Mouse (Mus musculus) cerebellum, adult 8-10 months (tissue): ENCODE measurements around the gene Selenov.
"Not testable (repeated sequence)": the region's sequence is repeated elsewhere in the genome, so short reads cannot be mapped to it uniquely, and the experiment has no call there.

Source experiments
- DNase-seq: peaks from one replicate; pipeline ENCODE4 v3.0.0; 2022

Gene Selenov

DNA sequence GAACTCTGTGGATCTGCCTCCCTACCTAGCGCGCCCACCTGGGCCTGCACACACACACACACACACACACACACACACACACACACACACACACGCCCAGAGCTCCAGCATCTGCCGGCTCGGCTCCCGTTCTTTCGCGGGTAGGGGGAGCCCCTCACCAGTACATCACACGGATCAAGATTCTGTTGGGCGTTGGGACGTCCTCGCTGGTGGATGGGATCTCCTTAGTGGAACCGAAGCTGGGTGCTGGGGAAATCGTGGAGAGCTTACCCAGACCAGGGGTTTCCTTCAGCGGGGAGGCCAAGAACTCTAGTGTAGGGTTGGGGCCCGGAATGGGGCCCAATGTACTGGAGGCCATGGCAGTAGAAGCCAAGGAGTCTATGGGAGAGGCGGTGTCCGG is 821 bp downstream of the Selenov start:
- no peak for DNase-seq

DNA sequence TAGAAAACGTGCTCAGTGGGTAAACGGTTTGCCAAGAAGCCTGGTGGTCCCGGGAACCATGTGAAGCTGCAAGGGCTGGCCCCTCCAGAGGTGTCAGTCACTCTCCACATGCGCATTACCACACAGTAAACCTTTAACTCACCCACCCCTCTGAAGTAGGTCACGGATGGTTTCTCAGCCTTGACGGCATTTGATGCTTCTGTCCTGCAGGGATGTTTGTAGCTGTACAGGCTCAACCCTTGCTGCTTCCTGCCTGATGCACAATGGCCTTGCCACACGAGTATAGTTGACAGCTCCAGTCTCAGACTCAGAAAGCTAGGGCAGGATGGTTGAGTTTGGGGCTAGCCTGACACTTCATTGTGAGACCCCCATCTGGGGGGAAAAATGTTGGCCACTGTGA is 10.4 kb downstream of the Selenov start:
- DNase-seq, result no peak

DNA sequence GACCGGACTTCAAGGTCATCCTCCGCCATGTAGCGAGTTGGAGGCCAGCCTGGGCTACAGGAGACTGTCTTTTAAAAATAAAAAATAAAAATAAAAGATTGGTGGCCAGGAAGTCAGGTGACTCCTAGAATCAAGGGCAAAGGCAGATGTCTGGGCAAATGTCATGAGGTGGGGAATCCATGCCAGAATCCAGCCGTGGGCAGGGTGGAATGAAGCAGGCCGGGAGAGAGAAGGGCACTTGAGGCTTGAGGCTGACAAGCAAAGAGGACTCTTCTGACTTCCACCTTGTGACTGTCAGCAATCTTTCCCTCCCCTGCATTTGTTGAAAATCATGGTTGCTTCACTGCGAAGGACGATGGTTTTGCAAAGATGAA is 12.7 kb downstream of the Selenov start:
- DNase-seq, result no peak

DNA sequence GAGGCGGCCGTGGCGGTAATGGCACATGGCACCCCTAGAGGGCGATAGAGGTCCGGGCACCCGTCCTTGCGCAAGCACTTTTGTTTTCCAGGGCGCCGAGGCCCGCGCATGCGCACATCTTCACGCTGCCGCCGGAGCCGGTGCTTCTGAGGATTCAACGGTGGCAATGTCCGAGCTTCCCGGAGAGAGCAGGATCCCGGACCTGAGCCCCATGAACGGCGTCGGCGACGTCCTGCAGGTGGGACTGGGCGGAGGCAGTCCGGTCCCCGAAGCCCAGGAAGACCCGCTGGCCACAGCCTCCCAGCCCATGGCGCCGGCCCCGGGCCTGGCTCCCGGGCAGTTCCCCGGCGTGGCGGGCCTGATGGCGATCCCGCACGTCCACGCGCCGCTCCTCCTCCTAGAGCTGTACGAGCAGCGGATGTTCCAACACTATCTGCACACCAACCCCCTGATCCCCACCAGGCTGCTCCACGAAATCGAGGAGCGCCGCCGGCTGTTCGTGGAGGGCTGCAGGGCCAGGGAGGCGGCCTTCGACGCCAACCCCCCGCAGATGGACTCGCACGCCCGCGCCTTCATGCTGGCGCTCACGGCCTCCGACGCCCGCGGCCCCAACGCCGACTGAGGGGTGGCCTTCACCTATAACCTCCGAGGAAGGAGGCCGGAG is 13.2 kb downstream of the Selenov start, which contains the start of gene Eid2b:
Gene Eid2b (plus strand): TSS at position 125 of the 664 bp plus-strand sequence.
- peak; percentile 98 for DNase-seq

DNA sequence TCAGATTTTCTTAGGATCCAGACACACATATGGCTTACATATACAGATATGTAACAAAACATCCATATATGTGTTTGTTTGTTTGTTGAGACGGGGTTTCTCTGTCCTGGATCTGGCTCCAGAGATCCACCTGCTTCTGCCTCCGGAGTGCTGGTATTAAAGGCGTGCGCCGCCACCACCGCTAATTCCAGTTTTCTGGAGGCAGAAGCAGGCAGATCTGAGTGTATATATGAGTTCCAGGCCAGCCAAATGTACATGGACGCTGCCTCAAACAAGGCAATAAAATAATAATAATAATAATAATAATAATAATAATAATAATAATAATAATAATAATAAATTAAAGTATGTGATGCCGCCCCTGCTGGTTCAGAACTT is 13.8 kb downstream of the Selenov start:
- no peak for DNase-seq

DNA sequence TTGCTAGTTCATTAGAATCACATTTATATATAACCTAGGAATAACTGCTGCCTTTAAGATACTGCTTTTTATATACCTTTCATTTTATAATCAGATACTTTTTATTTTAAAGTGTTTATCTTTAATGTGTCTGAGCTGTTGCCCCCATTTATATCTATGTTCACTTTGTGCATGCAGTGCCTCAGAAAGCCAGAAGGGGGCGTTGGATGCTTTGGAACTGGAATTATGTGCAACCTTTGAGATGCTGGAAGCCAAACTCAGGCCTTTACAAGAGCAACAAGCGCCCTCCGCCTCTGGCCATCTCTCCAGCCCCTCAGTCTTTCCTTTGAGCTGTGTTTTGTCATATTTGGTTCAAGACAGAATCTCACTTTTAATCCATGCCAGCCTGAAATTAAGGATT is 19.2 kb downstream of the Selenov start:
- DNase-seq, result no peak

DNA sequence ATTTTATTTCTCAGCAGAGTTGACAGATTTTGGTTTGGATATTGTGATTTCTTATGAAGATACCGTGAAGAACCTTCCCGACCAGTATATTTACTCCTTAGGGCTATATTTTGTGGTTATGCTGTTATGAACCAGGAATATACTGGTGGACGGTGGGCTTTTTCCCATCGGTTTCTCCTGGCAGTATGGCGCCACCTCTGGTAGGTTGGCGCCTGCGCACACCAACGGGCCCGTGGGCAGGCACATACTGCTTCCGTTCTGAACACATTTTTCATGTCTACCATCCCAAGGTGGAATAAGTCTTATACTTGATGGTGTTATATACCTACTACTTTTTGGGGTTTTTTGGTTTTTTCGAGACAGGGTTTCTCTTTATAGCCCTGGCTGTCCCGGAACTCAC is 21.6 kb downstream of the Selenov start:
- DNase-seq, result no peak

DNA sequence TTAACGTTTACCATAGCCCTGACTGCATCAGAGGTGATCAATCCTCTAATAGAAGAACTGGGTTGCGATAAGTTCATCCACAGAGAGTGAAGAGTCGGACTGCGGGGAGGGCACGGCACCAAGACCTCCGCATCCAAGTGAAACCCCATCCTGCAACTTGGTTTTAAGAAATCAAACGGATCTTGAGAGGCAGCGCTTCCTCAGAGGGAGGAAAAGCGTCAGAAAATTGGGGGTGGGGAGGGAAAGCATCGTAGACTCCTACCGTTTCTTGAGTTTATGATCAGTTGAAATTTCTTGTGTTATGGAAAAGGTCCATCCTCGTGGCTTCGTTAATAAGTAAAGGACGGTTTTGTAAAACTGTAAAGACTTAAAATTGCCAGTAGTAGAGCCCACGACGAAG is 22.4 kb downstream of the Selenov start:
- DNase-seq, result no peak

DNA sequence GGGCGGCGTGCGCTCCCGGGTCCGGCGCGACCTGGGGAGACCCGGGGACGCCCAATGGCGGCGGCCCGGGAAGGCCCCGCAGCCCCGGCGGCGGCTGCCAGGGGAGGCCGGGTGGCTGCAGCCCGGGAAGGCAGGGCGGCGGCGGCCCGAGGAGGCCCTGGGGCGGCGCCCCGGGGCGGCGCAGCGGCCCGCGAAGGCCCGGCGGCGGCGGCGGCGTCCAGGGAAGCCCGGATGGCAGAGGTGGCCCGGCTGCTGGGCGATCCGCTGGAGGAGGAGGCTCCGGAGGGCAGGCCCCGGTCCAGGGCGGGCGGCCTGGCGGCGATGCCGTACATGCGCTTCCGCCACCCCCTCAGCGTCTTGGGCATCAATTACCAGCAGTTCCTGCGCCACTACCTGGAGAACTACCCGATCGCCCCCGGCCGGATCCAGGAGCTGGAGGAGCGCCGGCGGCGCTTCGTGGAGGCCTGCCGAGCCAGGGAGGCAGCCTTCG is 22.9 kb downstream of the Selenov start:
- peak; percentile 58 for DNase-seq

DNA sequence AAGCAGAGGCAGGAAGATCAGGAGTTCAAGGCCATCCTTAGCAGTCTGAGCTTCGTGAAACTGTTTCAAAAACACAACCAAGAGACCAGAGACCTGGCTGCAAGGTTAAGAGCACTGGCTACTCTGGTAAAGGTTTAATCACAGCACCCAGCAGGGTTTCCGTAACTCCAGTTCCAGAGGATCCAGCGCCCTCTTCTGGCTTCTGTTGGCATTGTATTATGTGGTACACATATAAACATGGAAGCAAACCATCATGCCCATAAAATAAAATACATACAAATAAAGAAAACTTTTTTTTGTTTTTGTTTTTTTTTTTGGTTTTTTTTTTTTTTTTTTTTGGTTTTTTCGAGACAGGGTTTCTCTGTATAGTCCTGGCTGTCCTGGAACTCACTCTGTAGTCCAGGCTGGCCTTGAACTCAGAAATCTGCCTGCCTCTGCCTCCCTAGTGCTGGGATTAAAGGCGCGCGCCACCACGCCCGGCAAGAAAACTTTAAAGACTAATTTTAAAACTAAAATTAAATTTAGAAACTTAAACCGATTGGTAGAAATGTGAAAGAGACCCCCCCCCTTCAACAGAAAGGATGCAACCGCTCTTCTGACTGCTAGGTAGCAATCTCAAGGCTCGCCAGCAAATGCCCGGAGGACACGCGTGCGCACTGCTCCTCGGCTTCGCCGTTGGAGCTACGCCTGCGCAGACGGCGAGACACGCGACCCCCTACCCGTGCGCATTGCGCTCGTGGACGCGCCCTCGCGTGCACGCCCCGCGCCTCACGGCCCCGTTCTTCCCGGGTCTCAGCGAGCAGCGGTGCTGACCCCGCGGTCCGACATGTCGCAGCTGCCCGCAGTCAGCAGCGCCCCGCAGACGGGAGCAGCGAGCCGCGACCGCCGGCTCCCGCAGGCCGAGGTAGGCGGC is 23.6 kb downstream of the Selenov start, which contains the start of gene Eid2:
Gene Eid2 (plus strand): TSS at position 753 of the 913 bp plus-strand sequence.
- DNase-seq, result peak; percentile 90

DNA sequence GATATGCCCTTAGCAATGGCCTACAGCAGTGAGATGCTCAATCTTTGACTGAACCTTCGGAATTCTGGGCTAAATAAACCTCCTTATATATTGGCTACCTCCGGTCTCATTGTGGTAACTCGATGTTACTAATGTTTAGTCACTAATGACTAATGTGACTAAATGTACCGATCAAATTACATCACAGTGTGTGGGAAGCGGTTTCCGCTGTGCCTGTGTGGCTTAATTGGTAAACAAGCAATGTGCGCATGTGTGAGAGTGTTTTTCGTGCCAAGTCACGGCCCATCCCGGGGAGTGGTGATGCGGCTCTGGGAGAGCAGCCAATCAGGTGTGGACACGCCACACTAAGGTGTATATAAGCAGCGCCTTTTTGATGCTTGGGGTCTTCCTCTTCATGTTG is 25.6 kb downstream of the Selenov start:
- no peak for DNase-seq

DNA sequence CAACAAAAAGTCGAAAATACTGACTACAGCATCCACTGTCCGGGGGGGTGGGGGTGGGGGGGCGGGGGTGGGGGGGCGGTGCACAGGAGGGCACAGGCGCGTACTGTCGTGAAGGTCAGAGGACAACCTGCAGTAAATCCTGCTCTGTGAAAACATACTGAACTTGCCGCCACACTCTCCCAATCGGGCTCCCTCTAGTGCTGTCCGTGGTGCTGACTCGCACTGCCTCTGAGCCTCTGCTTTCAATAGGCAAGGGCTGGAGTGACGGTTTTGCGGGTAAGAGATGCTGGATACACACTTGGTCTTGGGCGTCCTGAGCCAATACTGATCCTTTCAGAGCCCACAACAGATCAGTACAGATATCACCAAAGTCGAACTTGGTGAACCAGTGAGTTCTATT is 27.2 kb downstream of the Selenov start:
- DNase-seq, result no peak

DNA sequence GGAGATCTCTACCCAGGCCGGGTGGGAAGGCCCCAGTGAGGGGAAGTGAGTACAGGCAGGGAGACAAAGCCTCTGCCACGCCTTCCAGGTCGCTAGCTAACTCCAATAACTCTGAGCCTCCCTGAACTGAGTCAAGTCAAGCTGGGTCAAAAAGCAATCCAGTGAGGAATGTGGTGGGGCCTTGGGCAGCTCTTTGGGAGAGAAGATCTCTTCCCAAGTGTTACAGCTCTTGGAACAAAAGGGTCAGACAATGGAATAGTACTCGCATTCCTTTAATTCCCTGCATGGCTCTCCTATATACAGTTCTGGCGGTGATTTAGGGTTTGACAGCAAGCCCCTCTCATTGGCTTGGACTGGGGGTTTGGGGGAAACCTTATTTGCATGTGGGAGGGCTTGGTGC is 28.1 kb downstream of the Selenov start:
- no peak for DNase-seq

DNA sequence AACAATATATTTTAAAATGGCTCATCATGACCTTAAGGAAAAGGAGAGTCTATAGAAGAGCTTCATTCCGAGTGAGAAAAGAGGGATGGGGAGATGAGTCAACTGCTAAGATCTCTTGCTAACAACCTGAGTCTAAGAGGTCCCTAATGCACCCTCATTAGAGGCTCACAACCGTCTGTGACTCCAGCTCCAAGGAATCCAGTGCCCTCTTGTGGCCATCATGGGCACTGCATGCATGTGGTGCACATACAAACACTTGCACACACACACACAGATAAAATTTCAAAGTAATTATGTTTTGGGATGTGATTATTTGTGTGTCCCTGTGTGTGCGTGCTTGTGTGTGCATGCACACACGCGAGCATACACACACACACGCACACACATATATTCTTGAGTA is 35.5 kb downstream of the Selenov start:
- no peak for DNase-seq

DNA sequence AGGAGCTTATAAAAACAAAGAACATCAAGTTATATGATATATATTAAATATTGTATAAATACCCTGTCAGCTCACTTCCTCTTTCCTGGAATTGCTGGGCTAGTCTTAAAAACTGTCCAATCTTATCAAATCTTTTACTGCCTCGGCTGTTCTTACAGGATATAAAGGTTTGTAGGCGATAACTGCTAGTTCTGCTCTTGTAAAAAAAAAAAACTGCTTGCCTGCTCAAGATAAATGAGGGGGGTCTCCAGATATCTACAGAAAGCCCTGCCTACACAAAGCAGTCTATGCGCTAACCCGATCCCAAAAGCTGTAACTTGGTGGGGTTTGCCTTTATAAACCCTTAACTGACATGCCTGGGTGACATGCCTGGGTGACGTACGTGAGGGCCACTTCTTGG is 36.4 kb downstream of the Selenov start:
- DNase-seq, result no peak

DNA sequence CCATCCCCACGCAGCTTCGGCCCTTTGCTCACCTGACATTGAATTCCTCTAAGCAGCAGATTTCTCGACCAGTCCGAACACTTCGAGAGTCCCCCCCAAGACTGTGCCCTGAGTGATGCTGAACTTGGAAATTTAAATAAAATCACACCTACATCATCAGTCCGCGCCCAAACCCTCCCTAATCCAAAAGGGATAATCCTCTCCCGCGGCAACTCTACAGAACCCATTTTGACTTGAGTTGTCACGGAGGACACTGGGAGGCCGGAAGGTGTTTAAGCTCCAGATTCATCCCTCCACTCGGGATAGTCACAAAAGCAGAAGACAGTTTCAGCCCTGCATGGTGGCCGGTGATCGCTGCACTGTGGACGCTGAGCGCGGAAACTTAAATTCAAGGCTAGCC is 39.0 kb downstream of the Selenov start:
- DNase-seq, result no peak

DNA sequence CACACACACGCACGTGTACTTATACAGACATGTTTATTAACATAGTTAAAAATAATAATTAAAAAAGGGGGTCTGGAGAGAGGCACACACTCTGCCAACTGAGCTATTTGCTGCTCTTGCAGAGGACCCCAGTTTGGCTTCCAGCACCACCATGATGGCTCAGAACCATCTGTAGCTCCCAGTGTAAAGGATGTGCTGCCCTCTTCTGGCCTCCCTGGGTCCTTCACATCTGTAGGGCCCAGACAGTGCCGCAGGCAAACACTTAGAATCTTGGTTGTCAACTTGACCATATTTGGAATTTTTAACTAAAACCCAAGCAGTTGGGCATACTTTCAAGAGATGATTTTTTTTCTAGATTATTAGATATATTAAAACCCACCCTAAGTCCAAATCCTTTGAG is 42.0 kb downstream of the Selenov start:
- no peak for DNase-seq

DNA sequence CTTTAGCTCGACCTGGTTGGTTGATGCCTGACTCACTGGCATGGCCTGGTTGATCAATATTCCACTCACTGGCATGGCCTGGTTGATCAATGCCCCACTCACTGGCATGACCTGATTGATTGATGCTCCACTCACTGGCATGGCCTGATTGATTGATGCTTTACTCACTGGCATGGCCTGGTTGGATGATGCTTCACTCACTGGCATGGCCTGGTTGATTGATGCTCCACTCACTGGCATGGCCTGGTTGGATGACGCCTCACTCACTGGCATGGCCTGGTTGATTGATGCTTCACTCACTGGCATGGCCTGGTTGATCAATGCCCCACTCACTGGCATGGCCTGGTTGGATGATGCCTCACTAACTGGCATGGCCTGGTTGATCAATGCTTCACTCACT is 47.0 kb downstream of the Selenov start:
- not testable (repeated sequence) for DNase-seq
